Mouse (Mus musculus) liver, embryonic 14.5 days (tissue): ENCODE results near the gene Tacc2.

Source experiments
- CTCF ChIP-seq: IDR thresholded peaks from 2 replicates; pipeline ENCODE4 v1.5.1; 2016; ENCODE audit warnings: antibody characterized with exemption, low read depth, control low read depth
- EP300 ChIP-seq: IDR thresholded peaks from 2 replicates; pipeline ENCODE4 v1.6.1; 2016; ENCODE audit warnings: antibody characterized with exemption, low read depth

DNA sequence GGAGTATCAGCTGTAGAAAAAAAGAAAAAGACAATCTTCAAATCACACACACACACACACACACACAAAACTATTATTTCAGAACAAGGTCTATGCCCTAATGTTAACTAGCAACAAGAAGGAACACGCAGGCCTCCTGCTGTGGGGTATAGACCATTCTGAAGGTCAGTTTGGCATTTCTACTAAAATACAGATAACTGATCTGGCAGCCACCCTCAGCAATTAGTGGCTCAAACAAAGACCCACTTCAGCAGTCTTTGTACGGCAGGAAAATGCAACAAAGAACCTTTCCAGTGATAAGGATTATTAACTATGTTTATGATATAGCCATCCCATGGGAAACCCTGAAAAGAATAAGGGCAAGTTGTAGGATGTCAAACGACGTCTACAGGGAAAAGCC lies 40.2 kb upstream of the Tacc2 start:
- TF ChIP-seq CTCF (no peak), EP300 (no peak)
